Mouse (Mus musculus) liver, postnatal 0 days (tissue): ENCODE results near the gene Acot6.

Experiments used
- CTCF ChIP-seq: sonication (generic); IDR thresholded peaks from 2 replicates; pipeline ENCODE4 v1.5.1; 2016; ENCODE audit warnings: antibody characterized with exemption, low read depth
- EP300 ChIP-seq: IDR thresholded peaks from 2 replicates; pipeline ENCODE4 v1.6.1; 2016; ENCODE audit warnings: antibody characterized with exemption, low read depth, mild to moderate bottlenecking

- TF ChIP-seq CTCF (no peak), EP300 (no peak)
These were observed 36.6 kb upstream of the Acot6 start for GRCm38 (mm10) chr12:84063833-84064232.
